Mouse (Mus musculus) lung, embryonic 16.5 days (tissue): ENCODE measurements around the gene Tspan13. TPM values are rescaled to one million over a fixed set of nuclear protein-coding genes. Genes with fewer than 3 reads are reported as not detected.

Experiments
- ATAC-seq: fragments of 200-750 bp; cut with Nextera tagmentation; 2 replicates; pipeline ENCODE4 v1.8.0; 2017; ENCODE audit warnings: low read depth, mild to moderate bottlenecking, moderate library complexity
- H3K27ac ChIP-seq: fragments of 300-500 bp; sonication (generic); 2 replicates; pipeline ENCODE4 v1.5.1; 2014; ENCODE audit warnings: mild to moderate bottlenecking, control low read depth, low read length
- H3K27me3 ChIP-seq: fragments of 300-500 bp; sonication (generic); 2 replicates; pipeline ENCODE4 v1.6.1; 2014; ENCODE audit warnings: low read depth, low read length, mixed read lengths; ENCODE audit not compliant: control insufficient read depth, insufficient read depth
- H3K36me3 ChIP-seq: fragments of 300-500 bp; sonication (generic); 2 replicates; pipeline ENCODE4 v1.6.1; 2014; ENCODE audit warnings: low read length; ENCODE audit not compliant: control insufficient read depth, insufficient read depth
- H3K4me1 ChIP-seq: fragments of 300-500 bp; sonication (generic); replicated peaks from 2 replicates; pipeline ENCODE4 v1.6.1; 2014; ENCODE audit warnings: low read length, mixed read lengths; ENCODE audit not compliant: control insufficient read depth, insufficient read depth
- H3K4me2 ChIP-seq: fragments of 300-500 bp; sonication (generic); 2 replicates; pipeline ENCODE4 v1.6.1; 2014; ENCODE audit warnings: low read depth, low read length, control low read depth
- H3K4me3 ChIP-seq: fragments of 300-500 bp; sonication (generic); 2 replicates; pipeline ENCODE4 v1.5.1; 2014; ENCODE audit warnings: mild to moderate bottlenecking, low read length, control low read depth
- H3K9ac ChIP-seq: fragments of 300-500 bp; sonication (generic); 2 replicates; pipeline ENCODE4 v1.6.1; 2014; ENCODE audit warnings: low read length, control low read depth
- H3K9me3 ChIP-seq: fragments of 300-500 bp; sonication (generic); 2 replicates; pipeline ENCODE4 v1.6.1; 2016; ENCODE audit warnings: low read length; ENCODE audit not compliant: control insufficient read depth
- WGBS: fragments of 180-500 bp; shearing (Covaris S2); extraction: QIAGEN DNeasy Blood & Tissue Kit; methylation state at CpG from one replicate; pipeline ENCODE4 v1.1.7; 2014; 5-methylcytosine and 5-hydroxymethylcytosine counted together
- polyA plus RNA-seq: library from polyadenylated mRNA; unstranded; fragments of >200 nt; fragmentation: Nextera tagmentation; extraction: Ambion mirVana; gene quantifications from 2 replicates; pipeline ENCODE4 v1.2.1, GENCODE M21; 2015

Tspan13 gene
- polyA plus RNA-seq, 1 experiment from 2014 or later = 139 TPM

- Histone ChIP-seq H3K27ac (no peak overlapping the region), H3K9me3 (no peaks in the 10 kb centered on the region), H3K4me2 (no peak overlapping the region), H3K36me3 (no peaks in the 10 kb centered on the region), H3K4me1 (no peaks in the 10 kb centered on the region), H3K27me3 (no peaks in the 10 kb centered on the region), H3K4me3 (no peak overlapping the region), H3K9ac (no peak overlapping the region)
- WGBS = 63% methylated on average over 1 of the region's 1 CpGs
- no peak for ATAC-seq
These were observed 23.6 kb upstream of the Tspan13 start for GRCm38 (mm10) chr12:36065911-36066310.

GRCm38 (mm10) chr12:36057699-36058098, 15.4 kb upstream of the Tspan13 start:
- Histone ChIP-seq H3K9me3 (no peaks in the 10 kb centered on the region), H3K36me3 (no peaks in the 10 kb centered on the region), H3K4me2 (no peak overlapping the region), H3K4me3 (no peak overlapping the region), H3K27me3 (no peaks in the 10 kb centered on the region), H3K9ac (no peak overlapping the region), H3K4me1 (0 out of 2 replicates have a peak, but pooled peaks cover 2% of the 10 kb centered on the region), H3K27ac (no peak overlapping the region)
- 28% methylated on average over 2 of the region's 2 CpGs for WGBS
- ATAC-seq = no peak

DNA sequence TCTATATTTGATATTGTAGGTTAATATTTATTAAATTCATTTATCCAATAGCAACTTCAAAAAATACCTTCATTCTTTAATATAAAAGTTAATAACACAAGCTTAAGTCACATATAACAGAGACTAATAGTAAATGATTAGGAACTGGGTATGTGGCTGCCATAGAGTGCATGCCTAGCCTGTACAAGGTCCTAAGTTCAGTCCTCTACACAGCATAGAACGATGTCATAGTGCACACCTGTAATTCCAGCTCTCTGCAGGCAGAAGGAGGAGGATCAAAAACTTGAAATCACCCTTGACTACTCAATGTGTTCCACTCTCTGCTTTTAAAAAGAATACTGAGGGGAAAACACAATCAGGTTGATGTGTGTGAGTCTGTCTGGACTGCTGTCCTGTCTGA, 8.0 kb upstream of the Tspan13 start:
- H3K4me3 ChIP-seq = no peak overlapping the region
- no peaks in the 10 kb centered on the region for H3K36me3 ChIP-seq
- H3K27me3 ChIP-seq = no peaks in the 10 kb centered on the region
- H3K9me3 ChIP-seq = no peaks in the 10 kb centered on the region
- no peak overlapping the region for H3K9ac ChIP-seq
- no peak overlapping the region for H3K4me2 ChIP-seq
- 72% methylated on average over 1 of the region's 1 CpGs for WGBS
- no peak for ATAC-seq
- no peak overlapping the region for H3K27ac ChIP-seq
- H3K4me1 ChIP-seq = no peaks in the 10 kb centered on the region

DNA sequence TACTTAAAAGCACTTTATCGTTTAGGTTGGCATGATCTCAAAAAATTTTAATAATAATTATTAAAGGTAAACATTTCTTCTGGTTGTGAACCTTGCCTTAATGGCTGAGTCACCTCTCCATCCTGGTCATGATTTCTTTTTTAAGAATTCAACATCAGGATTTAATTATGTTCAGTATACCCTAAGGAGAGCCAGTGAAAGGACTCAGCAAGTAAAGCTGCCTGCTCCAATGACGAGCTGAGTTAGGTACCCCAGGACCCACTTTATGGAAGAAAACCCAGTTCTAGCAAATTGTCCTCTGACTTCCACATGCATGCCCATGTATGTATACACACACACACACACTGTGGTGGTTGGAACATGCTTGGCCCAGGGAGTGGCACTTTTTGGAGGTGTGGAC, 5.3 kb upstream of the Tspan13 start:
- no peak for ATAC-seq
- no peak overlapping the region for H3K27ac ChIP-seq
- no peak overlapping the region for H3K4me2 ChIP-seq
- H3K4me1 ChIP-seq = no peaks in the 10 kb centered on the region
- no peaks in the 10 kb centered on the region for H3K36me3 ChIP-seq
- no peaks in the 10 kb centered on the region for H3K9me3 ChIP-seq
- 57% methylated on average over 2 of the region's 2 CpGs for WGBS
- no peak overlapping the region for H3K4me3 ChIP-seq
- no peaks in the 10 kb centered on the region for H3K27me3 ChIP-seq
- H3K9ac ChIP-seq = no peak overlapping the region

DNA sequence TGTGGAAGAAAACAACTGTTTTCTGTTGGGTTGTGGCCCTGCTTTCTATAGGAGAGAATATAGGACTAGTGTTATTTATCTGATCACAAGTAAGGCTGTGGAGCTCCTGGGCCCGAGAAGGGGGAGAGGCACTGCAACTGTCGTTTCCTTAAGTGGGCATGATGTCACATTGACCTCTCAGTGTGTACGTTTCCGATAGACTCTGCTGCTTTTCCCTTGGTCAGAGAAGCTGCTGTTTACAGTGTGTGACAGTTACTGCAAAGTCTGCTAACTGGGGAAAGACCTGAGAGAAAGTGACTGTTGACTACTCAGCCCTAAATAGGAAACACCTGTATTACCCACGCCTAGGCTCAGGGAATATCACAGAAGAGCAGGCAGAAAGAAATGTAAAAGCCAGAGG, 3.9 kb upstream of the Tspan13 start:
- Histone ChIP-seq H3K27me3 (no peaks in the 10 kb centered on the region; the same call in 1 of the 2 replicates), H3K9ac (no peak overlapping the region), H3K9me3 (no peaks in the 10 kb centered on the region), H3K36me3 (no peaks in the 10 kb centered on the region), H3K4me2 (no peak overlapping the region), H3K4me1 (peaks cover 5% of the 10 kb centered on the region; the same call in 1 of the 2 replicates), H3K4me3 (no peak overlapping the region), H3K27ac (no peak overlapping the region)
- no peak for ATAC-seq
- WGBS = 20% methylated on average over 5 of the region's 5 CpGs

DNA sequence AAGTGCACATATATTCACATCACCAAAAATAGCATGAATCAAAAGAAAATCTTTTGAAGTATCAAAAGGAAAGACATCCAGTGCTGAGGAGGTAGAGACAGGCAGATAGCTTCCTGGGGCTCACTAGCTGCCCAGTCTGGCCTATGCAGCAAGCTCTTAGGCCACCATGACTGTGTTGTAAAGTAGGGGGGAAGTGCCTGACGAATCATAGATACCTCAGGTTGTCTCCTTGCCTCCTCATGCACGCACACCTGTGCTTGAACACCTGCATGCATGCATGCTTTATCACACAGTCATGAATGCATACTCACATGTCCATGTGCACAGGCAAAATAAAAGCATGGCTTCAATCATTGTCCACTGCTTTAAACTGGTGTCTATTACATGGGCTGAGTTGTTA, 2.4 kb upstream of the Tspan13 start:
- Histone ChIP-seq H3K9me3 (no peaks in the 10 kb centered on the region), H3K9ac (no peak overlapping the region), H3K27ac (no peak overlapping the region), H3K4me2 (no peak overlapping the region), H3K36me3 (no peaks in the 10 kb centered on the region), H3K4me3 (no peak overlapping the region), H3K4me1 (peaks cover 5% of the 10 kb centered on the region; the same call in 1 of the 2 replicates), H3K27me3 (no peaks in the 10 kb centered on the region; the same call in 1 of the 2 replicates)
- WGBS = 75% methylated on average over 2 of the region's 2 CpGs
- ATAC-seq = no peak

- peaks cover 7% of the 10 kb centered on the region; the same call in 1 of the 2 replicates for H3K4me1 ChIP-seq
- peak; percentile 73 for ATAC-seq
- WGBS = under 1% methylated on average over 37 of the region's 50 CpGs
- no peaks in the 10 kb centered on the region for H3K9me3 ChIP-seq
- H3K27ac ChIP-seq = peak overlapping the region; percentile 78
- H3K9ac ChIP-seq = peak overlapping the region; percentile 89
- no peaks in the 10 kb centered on the region for H3K36me3 ChIP-seq
- peak overlapping the region; percentile 85 for H3K4me3 ChIP-seq
- peak overlapping the region; percentile 97 for H3K4me2 ChIP-seq
- H3K27me3 ChIP-seq = no peaks in the 10 kb centered on the region; the same call in 1 of the 2 replicates
These were observed 475 bp downstream of the Tspan13 start for GRCm38 (mm10) chr12:36041703-36042347.

DNA sequence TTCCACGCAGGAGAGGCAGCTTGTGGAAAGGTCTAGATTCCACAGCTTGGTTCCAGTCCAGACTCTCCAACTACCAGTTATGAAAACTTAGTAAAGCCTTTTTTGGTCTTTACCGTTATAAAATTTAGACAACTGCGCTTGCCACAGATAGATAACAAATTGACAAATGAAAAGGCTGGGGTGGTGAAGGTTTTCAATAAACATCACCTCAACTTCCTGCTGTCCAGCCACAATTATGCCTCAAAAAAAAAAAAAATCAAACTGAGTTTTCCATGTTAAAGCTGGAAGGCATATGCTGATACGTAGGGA, 1.1 kb downstream of the Tspan13 start:
- peak overlapping the region; percentile 89 for H3K9ac ChIP-seq
- peak overlapping the region; percentile 65 for H3K27ac ChIP-seq
- ATAC-seq = no peak
- H3K27me3 ChIP-seq = no peaks in the 10 kb centered on the region; the same call in 1 of the 2 replicates
- peaks cover 9% of the 10 kb centered on the region; the same call in 1 of the 2 replicates for H3K4me1 ChIP-seq
- 14% methylated on average over 4 of the region's 4 CpGs for WGBS
- H3K4me2 ChIP-seq = peak overlapping the region; percentile 97
- H3K36me3 ChIP-seq = no peaks in the 10 kb centered on the region
- H3K4me3 ChIP-seq = peak overlapping the region; percentile 85
- no peaks in the 10 kb centered on the region for H3K9me3 ChIP-seq

GRCm38 (mm10) chr12:36040571-36041280, 1.6 kb downstream of the Tspan13 start:
- 43% methylated on average over 10 of the region's 10 CpGs for WGBS
- no peaks in the 10 kb centered on the region for H3K9me3 ChIP-seq
- H3K9ac ChIP-seq = peak overlapping the region; percentile 89
- peak overlapping the region; percentile 85 for H3K4me3 ChIP-seq
- peaks cover 9% of the 10 kb centered on the region; the same call in 1 of the 2 replicates for H3K4me1 ChIP-seq
- no peaks in the 10 kb centered on the region for H3K36me3 ChIP-seq
- ATAC-seq = no peak
- H3K27ac ChIP-seq = peak overlapping the region; percentile 65
- peak overlapping the region; percentile 97 for H3K4me2 ChIP-seq
- H3K27me3 ChIP-seq = no peaks in the 10 kb centered on the region; the same call in 1 of the 2 replicates
